Mouse (Mus musculus) liver, embryonic 12.5 days (tissue): ENCODE data around the gene Spdya. TPM values are rescaled to one million over a fixed set of nuclear protein-coding genes. Genes with fewer than 3 reads are reported as not detected.
"Not testable (repeated sequence)": the region's sequence is repeated elsewhere in the genome, so short reads cannot be mapped to it uniquely, and the experiment has no call there.

Experiments
- ATAC-seq: fragments of 200-750 bp; cut with Nextera tagmentation; 2 replicates; pipeline ENCODE4 v1.8.0; 2017; ENCODE audit warnings: moderate number of reproducible peaks, mild to moderate bottlenecking, moderate library complexity
- H3K27ac ChIP-seq: fragments of 300-500 bp; sonication (generic); 2 replicates; pipeline ENCODE4 v1.5.1; 2016; ENCODE audit warnings: mild to moderate bottlenecking
- H3K27me3 ChIP-seq: fragments of 300-500 bp; sonication (generic); replicated peaks from 2 replicates; pipeline ENCODE4 v1.6.1; 2016; ENCODE audit warnings: mild to moderate bottlenecking, moderate library complexity
- H3K36me3 ChIP-seq: fragments of 300-500 bp; sonication (generic); 2 replicates; pipeline ENCODE4 v1.6.1; 2016; ENCODE audit warnings: mild to moderate bottlenecking, moderate library complexity
- H3K4me1 ChIP-seq: fragments of 300-500 bp; sonication (generic); 2 replicates; pipeline ENCODE4 v1.6.1; 2016
- H3K4me2 ChIP-seq: fragments of 300-500 bp; sonication (generic); 2 replicates; pipeline ENCODE4 v1.6.1; 2016; ENCODE audit warnings: mild to moderate bottlenecking, moderate library complexity
- H3K4me3 ChIP-seq: fragments of 300-500 bp; sonication (generic); 2 replicates; pipeline ENCODE4 v1.5.1; 2016; ENCODE audit warnings: mild to moderate bottlenecking, moderate library complexity
- H3K9ac ChIP-seq: fragments of 300-500 bp; sonication (generic); 2 replicates; pipeline ENCODE4 v1.6.1; 2016; ENCODE audit warnings: mild to moderate bottlenecking, moderate library complexity
- H3K9me3 ChIP-seq: fragments of 300-500 bp; sonication (generic); replicated peaks from 2 replicates; pipeline ENCODE4 v1.6.1; 2016; ENCODE audit warnings: mild to moderate bottlenecking, moderate library complexity
- WGBS: fragments of 180-500 bp; shearing (Covaris S2); methylation state at CpG from one replicate; pipeline ENCODE4 v1.1.7; 2016; ENCODE audit not compliant: insufficient replicate concordance; 5-methylcytosine and 5-hydroxymethylcytosine counted together
- polyA plus RNA-seq: library from polyadenylated mRNA; unstranded; fragments of >200 nt; fragmentation: Nextera tagmentation; extraction: Ambion mirVana; gene quantifications from 2 replicates; pipeline ENCODE4 v1.2.1, GENCODE M21; 2016

The Spdya gene
- 0.21 and 0.37 TPM in 2 replicates for polyA plus RNA-seq

- Histone ChIP-seq H3K27ac (peak within 1 kb of the TSS; percentile 52; the same call in 1 of the 2 replicates), H3K27me3 (peaks cover 58% of the 10 kb centered on the region)
- WGBS: 1% methylated on average over 70 of the region's 78 CpGs
Measured at GRCm38 (mm10) chr17:71551757-71552451, at the start of gene Spdya. Spdya (plus strand) TSS chr17:71552061.

GRCm38 (mm10) chr17:71506832-71507231 lies 45.0 kb upstream of the Spdya start:
- Histone ChIP-seq H3K4me1 (peaks cover 20% of the 10 kb centered on the region), H3K9me3 (no peaks in the 10 kb centered on the region), H3K9ac (no peak overlapping the region), H3K4me2 (no peak overlapping the region), H3K27me3 (no peaks in the 10 kb centered on the region), H3K36me3 (peaks cover 95% of the 10 kb centered on the region), H3K27ac (no peak overlapping the region), H3K4me3 (no peak overlapping the region)
- 88% methylated on average over 8 of the region's 8 CpGs for WGBS
- no peak for ATAC-seq

More at GRCm38 (mm10) chr17:71551757-71552451, at the start of gene Spdya:
- no peaks in the 10 kb centered on the region for H3K36me3 ChIP-seq
- H3K4me1 ChIP-seq: peaks cover 17% of the 10 kb centered on the region
- peak within 1 kb of the TSS; percentile 70 for H3K4me3 ChIP-seq
- ATAC-seq: peak; percentile 94
- H3K9me3 ChIP-seq: no peaks in the 10 kb centered on the region
- H3K9ac ChIP-seq: peak within 1 kb of the TSS; percentile 78
- peak within 1 kb of the TSS; percentile 100 for H3K4me2 ChIP-seq

GRCm38 (mm10) chr17:71510297-71510696 lies 41.6 kb upstream of the Spdya start:
- Histone ChIP-seq H3K27ac (peak overlapping the region; percentile 79), H3K9ac (no peak overlapping the region), H3K9me3 (no peaks in the 10 kb centered on the region), H3K4me2 (peak overlapping the region; percentile 28; the same call in 1 of the 2 replicates), H3K27me3 (no peaks in the 10 kb centered on the region), H3K4me1 (peaks cover 20% of the 10 kb centered on the region), H3K36me3 (peaks cover 95% of the 10 kb centered on the region), H3K4me3 (no peak overlapping the region)
- 70% methylated on average over 11 of the region's 11 CpGs for WGBS
- peak; percentile 92 for ATAC-seq

GRCm38 (mm10) chr17:71526302-71526708 lies 25.6 kb upstream of the Spdya start:
- peak; percentile 70 for ATAC-seq
- Histone ChIP-seq H3K27ac (peak overlapping the region; percentile 93), H3K4me1 (peaks cover 31% of the 10 kb centered on the region), H3K27me3 (no peaks in the 10 kb centered on the region), H3K4me2 (peak overlapping the region; percentile 69), H3K9me3 (no peaks in the 10 kb centered on the region), H3K36me3 (peaks cover 32% of the 10 kb centered on the region), H3K4me3 (peak overlapping the region; percentile 92), H3K9ac (peak overlapping the region; percentile 87)
- 1% methylated on average over 13 of the region's 13 CpGs for WGBS

- no peaks in the 10 kb centered on the region for H3K27me3 ChIP-seq
- 2% methylated on average over 66 of the region's 66 CpGs for WGBS
Measured at GRCm38 (mm10) chr17:71526711-71527564, 24.9 kb upstream of the Spdya start, which contains the start of gene Ndc80. Ndc80 (minus strand) TSS chr17:71526857.

GRCm38 (mm10) chr17:71528042-71528441 lies 23.8 kb upstream of the Spdya start:
- Histone ChIP-seq H3K4me2 (peak overlapping the region; percentile 69; the same call in 1 of the 2 replicates), H3K27me3 (peaks cover 2% of the 10 kb centered on the region; the same call in 1 of the 2 replicates)
- ATAC-seq: no peak

More at GRCm38 (mm10) chr17:71526711-71527564, 24.9 kb upstream of the Spdya start, which contains the start of gene Ndc80:
- Histone ChIP-seq H3K4me3 (peak within 1 kb of the TSS; percentile 92), H3K9me3 (no peaks in the 10 kb centered on the region), H3K4me2 (peak within 1 kb of the TSS; percentile 69), H3K27ac (peak within 1 kb of the TSS; percentile 93), H3K36me3 (peaks cover 27% of the 10 kb centered on the region), H3K9ac (peak within 1 kb of the TSS; percentile 87), H3K4me1 (peaks cover 31% of the 10 kb centered on the region)
- ATAC-seq: peak; percentile 90

GRCm38 (mm10) chr17:71535595-71535994 lies 16.3 kb upstream of the Spdya start:
- 40% methylated on average over 1 of the region's 1 CpGs for WGBS
- not testable (repeated sequence) for H3K4me3 ChIP-seq, H3K4me2 ChIP-seq, H3K27me3 ChIP-seq, H3K4me1 ChIP-seq, H3K27ac ChIP-seq, H3K9ac ChIP-seq, H3K9me3 ChIP-seq, ATAC-seq, H3K36me3 ChIP-seq

More at GRCm38 (mm10) chr17:71528042-71528441, 23.8 kb upstream of the Spdya start:
- no peaks in the 10 kb centered on the region for H3K9me3 ChIP-seq
- H3K9ac ChIP-seq: no peak overlapping the region
- no peak overlapping the region for H3K4me3 ChIP-seq
- no peak overlapping the region for H3K27ac ChIP-seq
- H3K4me1 ChIP-seq: peaks cover 31% of the 10 kb centered on the region
- H3K36me3 ChIP-seq: peaks cover 16% of the 10 kb centered on the region

- H3K4me1 ChIP-seq: no peaks in the 10 kb centered on the region
- H3K27me3 ChIP-seq: peaks cover 6% of the 10 kb centered on the region; the same call in 1 of the 2 replicates
- 58% methylated on average over 3 of the region's 3 CpGs for WGBS
- no peak overlapping the region for H3K4me2 ChIP-seq
- no peak overlapping the region for H3K9ac ChIP-seq
- no peaks in the 10 kb centered on the region for H3K36me3 ChIP-seq
- H3K27ac ChIP-seq: no peak overlapping the region
- H3K9me3 ChIP-seq: no peaks in the 10 kb centered on the region
- ATAC-seq: no peak
- no peak overlapping the region for H3K4me3 ChIP-seq
Measured at GRCm38 (mm10) chr17:71537164-71537563, 14.7 kb upstream of the Spdya start.

- H3K9ac ChIP-seq: no peak overlapping the region
- 0% methylated on average over 1 of the region's 1 CpGs for WGBS
- H3K27ac ChIP-seq: no peak overlapping the region
- no peak overlapping the region for H3K4me2 ChIP-seq
- H3K4me3 ChIP-seq: no peak overlapping the region
- H3K9me3 ChIP-seq: no peaks in the 10 kb centered on the region
- no peaks in the 10 kb centered on the region for H3K36me3 ChIP-seq
- no peak for ATAC-seq
- peaks cover 41% of the 10 kb centered on the region for H3K27me3 ChIP-seq
- H3K4me1 ChIP-seq: peaks cover 17% of the 10 kb centered on the region
Measured at GRCm38 (mm10) chr17:71548586-71548985, 3.3 kb upstream of the Spdya start.

GRCm38 (mm10) chr17:71551350-71551749 lies 511 bp upstream of the Spdya start:
- Histone ChIP-seq H3K4me1 (peaks cover 17% of the 10 kb centered on the region), H3K4me2 (peak overlapping the region; percentile 100), H3K27ac (no peak overlapping the region), H3K9ac (peak overlapping the region; percentile 78), H3K36me3 (no peaks in the 10 kb centered on the region), H3K27me3 (peaks cover 58% of the 10 kb centered on the region), H3K4me3 (peak overlapping the region; percentile 70), H3K9me3 (no peaks in the 10 kb centered on the region)
- no peak for ATAC-seq
- WGBS: 6% methylated on average over 6 of the region's 6 CpGs

- WGBS: 12% methylated on average over 11 of the region's 11 CpGs
- Histone ChIP-seq H3K27ac (no peak overlapping the region), H3K4me1 (peaks cover 17% of the 10 kb centered on the region), H3K27me3 (peaks cover 58% of the 10 kb centered on the region), H3K9ac (no peak overlapping the region), H3K9me3 (no peaks in the 10 kb centered on the region), H3K4me2 (peak overlapping the region; percentile 100), H3K36me3 (no peaks in the 10 kb centered on the region), H3K4me3 (peak overlapping the region; percentile 70)
- no peak for ATAC-seq
Measured at GRCm38 (mm10) chr17:71552901-71553300, 1.0 kb downstream of the Spdya start.

- H3K27me3 ChIP-seq: 0 out of 2 replicates have a peak, but pooled peaks cover 5% of the 10 kb centered on the region
Measured at GRCm38 (mm10) chr17:71561631-71562030, 9.8 kb downstream of the Spdya start.

More at GRCm38 (mm10) chr17:71561631-71562030, 9.8 kb downstream of the Spdya start:
- Histone ChIP-seq H3K27ac (no peak overlapping the region), H3K4me2 (no peak overlapping the region), H3K9me3 (no peaks in the 10 kb centered on the region), H3K4me1 (no peaks in the 10 kb centered on the region), H3K4me3 (no peak overlapping the region), H3K9ac (no peak overlapping the region), H3K36me3 (no peaks in the 10 kb centered on the region)
- ATAC-seq: no peak
